Mouse (Mus musculus): ENCODE results near the gene Cyp51.
A peak's percentile ranks its signal among the peaks of the same experiment; 100 is the strongest.
"Not testable (repeated sequence)": the region's sequence is repeated elsewhere in the genome, so short reads cannot be mapped to it uniquely, and the experiment has no call there.

Gene Cyp51

DNA sequence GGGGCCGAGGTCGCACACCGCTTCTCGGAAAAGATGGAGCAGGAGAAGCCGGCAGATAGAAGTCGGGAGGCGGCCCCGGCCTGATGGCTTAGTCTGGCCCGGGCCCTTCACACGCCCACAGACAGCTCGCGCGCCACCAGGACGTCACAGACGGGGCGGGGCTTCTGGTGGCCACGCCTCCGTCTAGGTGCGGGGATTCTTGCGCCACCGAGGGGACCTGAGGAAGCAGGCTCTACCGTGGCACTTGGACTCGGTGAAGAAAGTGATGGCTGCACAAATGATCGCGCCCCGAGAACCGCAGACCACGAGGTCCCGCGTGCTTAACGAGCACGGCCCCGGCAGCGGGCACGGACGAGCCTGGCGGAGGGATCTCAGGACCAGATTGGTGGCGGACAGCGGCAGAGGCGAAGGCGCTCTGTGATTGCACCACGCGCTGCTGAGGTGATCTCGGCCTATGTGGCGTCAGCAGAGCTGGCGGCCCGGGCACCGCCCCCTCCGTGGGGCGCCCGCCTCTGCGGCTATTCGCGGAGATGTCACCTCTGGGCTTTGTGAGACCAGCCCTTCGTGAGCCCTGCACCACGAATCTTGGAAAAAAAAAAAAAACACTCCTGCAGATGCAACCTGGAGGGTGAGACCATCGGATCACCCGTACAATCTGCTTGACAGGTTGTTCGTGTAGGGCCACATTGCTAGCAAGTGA is at the start of gene Cyp51:
Gene Cyp51 (minus strand): TSS at position 406 of the 700 bp plus-strand sequence.
- DNase-seq (ENCODE audit: low spot score in 2 of 2) = peak; percentile 85 to 88

GRCm38 (mm10) chr5:4112570-4113098 is 8.1 kb upstream of the Cyp51 start:
- DNase-seq (ENCODE audit: low spot score in 2 of 2) = no peak

GRCm38 (mm10) chr5:4107056-4107455 is 2.5 kb upstream of the Cyp51 start:
- DNase-seq (ENCODE audit: low spot score in 2 of 2) = not testable (repeated sequence)

DNA sequence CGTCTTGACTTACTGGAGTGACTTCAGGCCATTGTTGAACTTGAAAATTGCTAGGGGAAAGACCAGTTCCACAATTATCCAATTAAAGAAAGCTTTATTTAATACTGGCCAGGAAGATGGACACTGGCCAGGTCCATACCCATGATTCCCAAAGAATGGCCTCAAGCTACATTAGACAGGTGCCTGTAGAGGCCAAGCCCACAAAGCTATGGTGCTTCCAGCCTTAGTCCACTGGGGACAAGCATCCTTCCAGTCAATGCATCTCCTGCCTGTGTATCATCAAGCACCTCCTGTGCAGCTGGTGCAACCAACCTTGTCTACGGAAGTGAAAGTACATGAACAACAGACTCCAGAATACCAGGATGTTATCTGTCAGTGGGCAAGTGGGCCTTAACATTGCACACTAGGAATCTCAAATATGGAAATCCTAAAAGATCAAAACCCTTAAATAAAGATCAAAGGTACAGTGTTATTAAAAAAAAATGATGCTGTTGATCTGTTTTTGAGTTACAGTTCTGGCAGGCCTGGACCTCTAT is 1.2 kb upstream of the Cyp51 start:
- no peak for DNase-seq (ENCODE audit: low spot score in 2 of 2)

- DNase-seq (ENCODE audit: low spot score in 2 of 2) = peak in 1 of 2 experiments; percentile 18
Measured at GRCm38 (mm10) chr5:4103626-4104340, 763 bp downstream of the Cyp51 start.

DNA sequence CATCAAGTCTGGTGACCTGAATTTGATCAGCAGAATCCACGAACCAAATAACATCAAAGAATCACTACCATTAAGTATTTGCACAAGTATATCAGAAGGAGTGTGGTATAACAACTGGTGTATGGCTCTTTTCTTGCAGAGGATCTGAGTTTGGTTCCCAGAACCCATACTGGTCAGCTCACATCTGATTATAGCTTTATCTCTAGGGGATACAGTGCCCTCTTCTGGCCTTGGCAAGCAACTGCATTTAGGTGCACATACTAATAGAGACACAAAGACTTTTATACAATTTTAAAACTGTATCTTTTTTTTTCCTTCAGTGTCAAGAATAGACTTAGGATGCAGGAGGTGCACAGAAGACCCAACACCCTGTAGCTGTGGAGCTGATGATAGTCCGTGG is 2.8 kb downstream of the Cyp51 start:
- DNase-seq (ENCODE audit: low spot score in 2 of 2) = no peak

- DNase-seq (ENCODE audit: low spot score in 2 of 2) = no peak
Measured at GRCm38 (mm10) chr5:4101031-4101430, 3.5 kb downstream of the Cyp51 start.

DNA sequence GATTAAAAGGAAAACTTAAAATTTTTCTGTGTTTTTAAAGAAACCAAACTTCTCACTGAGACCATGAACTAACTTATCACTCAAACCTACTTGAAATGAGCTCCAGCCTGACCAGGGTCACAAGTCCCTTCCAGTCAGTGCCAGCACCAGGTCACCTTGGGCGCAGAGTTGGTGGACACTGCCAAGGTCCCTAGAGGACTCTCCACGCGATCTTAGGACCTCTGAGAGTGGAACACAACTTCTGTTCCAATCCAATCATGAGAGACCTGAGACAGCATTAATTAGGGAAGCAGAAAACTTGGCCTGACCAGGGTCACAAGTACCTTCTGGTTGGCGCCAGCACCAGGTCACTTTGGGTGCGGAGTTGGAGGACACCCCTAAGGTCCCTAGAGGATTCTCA is 10.1 kb downstream of the Cyp51 start:
- no peak for DNase-seq (ENCODE audit: low spot score in 2 of 2)

DNA sequence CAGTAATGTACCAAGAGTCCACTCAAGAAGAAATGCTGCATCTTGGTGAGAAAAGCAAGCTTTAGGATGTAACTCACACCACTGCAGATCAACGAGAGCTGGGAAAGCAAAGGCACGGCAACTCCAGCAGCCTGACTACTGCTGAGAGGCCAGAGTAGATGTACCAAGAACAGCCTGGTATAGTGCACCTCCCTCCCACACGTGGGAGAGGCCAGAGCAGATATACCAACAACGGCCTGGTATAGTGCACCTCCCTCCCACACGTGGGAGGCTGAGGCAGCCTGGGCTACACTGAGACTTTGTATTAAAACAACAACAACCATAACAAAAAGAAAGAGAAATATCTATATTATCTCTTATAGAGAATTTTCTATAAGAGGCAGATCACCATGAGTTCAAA is 16.4 kb downstream of the Cyp51 start:
- no peak for DNase-seq (ENCODE audit: low spot score in 2 of 2)

- DNase-seq (ENCODE audit: low spot score in 2 of 2) = no peak
Measured at GRCm38 (mm10) chr5:4086309-4086708, 18.2 kb downstream of the Cyp51 start.

- DNase-seq (ENCODE audit: low spot score in 2 of 2) = no peak
Measured at GRCm38 (mm10) chr5:4084948-4085347, 19.6 kb downstream of the Cyp51 start.

- no peak for DNase-seq (ENCODE audit: low spot score in 2 of 2)
Measured at GRCm38 (mm10) chr5:4081513-4081912, 23.0 kb downstream of the Cyp51 start.

DNA sequence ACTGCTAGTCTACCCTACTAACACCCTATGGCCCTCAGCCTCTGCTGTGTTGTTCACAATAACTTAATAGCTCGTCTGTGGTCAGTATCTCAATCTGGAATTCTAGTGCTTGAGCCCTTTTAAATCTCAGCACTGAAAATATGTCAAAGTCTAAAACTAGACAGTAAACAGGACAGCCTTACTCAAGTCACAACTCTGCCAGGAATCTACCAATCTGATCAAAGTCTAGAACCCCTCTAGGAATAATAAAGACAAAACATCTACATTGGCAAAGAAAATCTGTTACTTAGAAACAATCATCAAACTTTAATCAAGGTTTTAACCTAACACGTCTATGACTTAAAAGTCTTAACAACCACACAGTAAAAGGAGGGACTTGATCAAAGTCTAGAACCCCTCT is 23.7 kb downstream of the Cyp51 start:
- DNase-seq (ENCODE audit: low spot score in 2 of 2) = no peak

- no peak for DNase-seq (ENCODE audit: low spot score in 2 of 2)
Measured at GRCm38 (mm10) chr5:4079086-4079485, 25.5 kb downstream of the Cyp51 start.

DNA sequence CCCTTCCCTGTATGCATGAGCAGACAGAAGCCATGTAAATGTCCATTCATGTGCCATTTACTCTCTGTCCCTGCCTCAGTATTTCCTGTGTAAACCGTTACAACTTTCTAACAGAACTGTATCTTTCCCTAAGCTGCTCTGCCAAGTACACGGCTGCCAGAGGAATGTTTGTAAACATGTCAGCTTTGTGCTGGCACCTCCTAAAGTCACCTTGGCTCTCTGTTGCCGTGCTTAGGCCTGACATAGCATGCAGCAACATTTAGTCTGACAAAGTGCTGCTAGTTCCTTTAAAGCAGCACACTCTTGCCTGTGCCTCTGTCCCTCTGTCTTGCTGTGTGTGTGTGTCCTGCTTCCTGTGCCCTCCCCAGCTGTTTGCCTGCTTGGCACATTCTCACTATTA is 37.3 kb downstream of the Cyp51 start:
- no peak for DNase-seq (ENCODE audit: low spot score in 2 of 2)

DNA sequence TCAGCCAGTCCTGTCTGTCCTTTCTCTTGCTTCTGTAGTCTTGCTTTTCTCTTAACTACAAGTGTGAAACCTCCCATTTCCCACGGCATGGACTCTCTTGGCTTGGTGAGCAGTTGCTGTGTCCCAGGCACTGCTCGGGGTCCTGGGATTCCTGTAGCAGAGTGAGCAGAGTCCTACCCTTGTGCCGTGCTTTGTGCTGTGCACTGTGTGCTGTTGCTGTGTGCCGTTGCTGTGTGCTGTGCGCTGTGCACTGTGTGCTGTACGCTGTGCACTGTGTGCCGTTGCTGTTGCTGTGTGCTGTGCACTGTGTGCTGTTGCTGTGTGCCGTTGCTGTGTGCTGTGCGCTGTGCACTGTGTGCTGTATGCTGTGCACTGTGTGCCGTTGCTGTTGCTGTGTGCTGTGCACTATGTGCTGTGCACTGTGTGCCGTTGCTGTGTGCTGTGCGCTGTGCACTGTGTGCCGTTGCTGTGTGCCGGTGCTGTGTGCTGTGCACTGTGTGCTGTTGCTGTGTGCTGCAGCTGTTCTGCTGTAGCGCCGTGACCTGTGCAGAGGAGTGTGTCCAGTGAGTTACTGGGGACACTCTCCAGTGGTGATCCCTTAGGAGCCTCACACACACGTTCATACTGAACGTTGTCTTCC is 38.0 kb downstream of the Cyp51 start:
- DNase-seq (ENCODE audit: low spot score in 2 of 2) = no peak

GRCm38 (mm10) chr5:4060313-4060712 is 44.2 kb downstream of the Cyp51 start:
- no peak for DNase-seq (ENCODE audit: low spot score in 2 of 2)

DNA sequence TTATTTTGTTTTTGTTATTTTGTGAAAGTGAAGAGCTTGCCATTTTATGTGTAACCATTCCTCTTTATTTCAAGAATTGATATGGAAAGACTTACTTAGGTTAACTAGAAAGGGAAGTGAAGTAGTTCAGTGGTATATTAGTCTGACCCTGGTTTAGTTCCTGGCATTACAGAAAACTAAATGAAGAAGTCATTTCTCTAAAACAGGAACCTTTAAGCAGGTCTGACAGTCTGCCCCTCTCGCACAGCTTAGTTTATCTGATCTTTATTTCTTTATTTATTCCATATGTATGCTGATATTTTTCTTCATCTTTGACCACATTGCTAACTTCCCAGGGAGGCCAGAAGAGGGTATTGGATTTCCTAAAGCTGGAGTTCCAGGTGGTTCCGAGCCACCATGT is 63.6 kb downstream of the Cyp51 start:
- no peak for DNase-seq (ENCODE audit: low spot score in 2 of 2)

DNA sequence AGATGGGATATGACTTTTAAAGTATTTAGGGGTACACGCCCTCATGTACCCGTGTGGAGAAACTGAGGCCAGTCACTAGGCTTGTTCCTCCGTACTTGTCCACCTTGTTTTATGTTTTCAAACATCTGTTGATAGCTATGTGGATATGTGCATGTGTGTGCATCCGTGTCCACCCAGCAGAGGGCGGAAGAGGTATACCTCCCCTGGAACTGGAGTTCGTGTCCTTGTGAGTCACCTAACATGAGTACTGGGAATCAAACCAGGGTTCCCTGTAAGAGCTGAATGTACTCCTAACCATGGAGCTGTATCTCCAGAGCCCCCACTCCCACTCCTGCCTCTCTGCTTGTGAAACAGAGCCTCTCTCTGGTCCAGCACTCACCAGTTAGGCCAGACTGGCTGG is 64.2 kb downstream of the Cyp51 start:
- DNase-seq (ENCODE audit: low spot score in 2 of 2) = no peak

- no peak for DNase-seq (ENCODE audit: low spot score in 2 of 2)
Measured at GRCm38 (mm10) chr5:4039351-4039750, 65.2 kb downstream of the Cyp51 start.

DNA sequence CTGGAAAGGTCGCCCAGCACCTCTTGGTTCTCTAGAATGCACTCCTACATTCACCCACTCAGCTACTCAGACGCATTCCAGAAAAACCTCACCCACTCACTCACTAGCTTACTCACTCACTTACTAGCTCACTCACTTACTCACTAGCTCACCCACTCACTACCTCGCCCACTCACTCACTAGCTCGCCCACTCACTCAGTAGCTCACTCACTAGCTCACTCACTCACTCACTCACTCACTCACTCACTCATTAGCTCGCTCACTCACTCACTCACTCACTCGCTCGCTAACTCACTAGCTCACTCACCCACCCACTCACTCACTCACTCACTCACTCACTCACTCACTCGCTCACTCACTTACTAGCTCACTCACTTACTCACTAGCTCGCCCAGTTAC is 67.9 kb downstream of the Cyp51 start:
- no peak for DNase-seq (ENCODE audit: low spot score in 2 of 2)

- DNase-seq (ENCODE audit: low spot score in 2 of 2) = no peak
Measured at GRCm38 (mm10) chr5:4031846-4032245, 72.7 kb downstream of the Cyp51 start.

All from frontal cortex, postnatal 14 days (tissue).